8 mouse cellular contexts compared by ENCODE assay signal in genomic region chr9:96436901-96437804, GRCm38 (mm10). TPM values are rescaled to one million over a fixed set of nuclear protein-coding genes. Genes with fewer than 3 reads are reported as not detected.
DNase-seq lines count a peak whose midpoint lies in the region; ATAC-seq and TF ChIP-seq lines count a peak whose summit lies in the region.

No protein-coding gene starts in this region.

- no peak for TF ChIP-seq POLR2A in spleen, adult 2 months (IDR thresholded peaks at IDR 0.05; ENCODE audit: low read depth, low read length)

- H3K4me3 ChIP-seq in spleen, adult 2 months (ENCODE audit: extremely low read depth, insufficient read depth, insufficient read length), result peak overlapping the region; percentile 80
- H3K4me3 ChIP-seq in limb, embryonic 11.5 days (ENCODE audit: low read depth, low read length), result peak overlapping the region; percentile 37
- peak overlapping the region; percentile 41 for H3K4me3 ChIP-seq in neural tube, embryonic 15.5 days (replicated peaks)

- no peaks in the 10 kb centered on the region for H3K27me3 ChIP-seq in spleen, adult 2 months (ENCODE audit: control insufficient read depth, insufficient read depth, low read length)
- H3K27me3 ChIP-seq in limb, embryonic 11.5 days (ENCODE audit: control insufficient read depth, insufficient read depth, low read length), result peaks cover 5% of the 10 kb centered on the region; the same call in 1 of the 2 replicates
- H3K27me3 ChIP-seq in neural tube, embryonic 15.5 days (replicated peaks), result no peaks in the 10 kb centered on the region; the same call in 1 of the 2 replicates

- no peaks in the 10 kb centered on the region for H3K36me3 ChIP-seq in spleen, adult 2 months (ENCODE audit: control insufficient read depth, insufficient read depth, low read length)
- no peaks in the 10 kb centered on the region for H3K36me3 ChIP-seq in limb, embryonic 11.5 days (ENCODE audit: control insufficient read depth, insufficient read depth, low read length)
- H3K36me3 ChIP-seq in neural tube, embryonic 15.5 days, result no peaks in the 10 kb centered on the region

- intact Hi-C loops in heart, postnatal 10 days (cut with DNase I), result no loop called here
- intact Hi-C loops in left cerebral cortex, postnatal 25 days (cut with DNase I), result loop anchor here (5.0 kb wide), 1 partner anchor 75 kb away; the partner anchor contains the start of gene Atp1b3

- no peaks in the 10 kb centered on the region for H3K9me3 ChIP-seq in limb, embryonic 11.5 days (ENCODE audit: control insufficient read depth, low read length)
- no peaks in the 10 kb centered on the region for H3K9me3 ChIP-seq in neural tube, embryonic 15.5 days (replicated peaks)

- TF ChIP-seq CTCF in spleen, adult 2 months (IDR thresholded peaks at IDR 0.05; ENCODE audit: extremely low read depth, insufficient read depth, insufficient read length, insufficient replicate concordance), result no peak

- WGBS in spleen, adult 2 months, result 23% methylated on average over 28 of the region's 28 CpGs
- 17% methylated on average over 28 of the region's 28 CpGs for WGBS in limb, embryonic 11.5 days
- WGBS in neural tube, embryonic 15.5 days, result 10% methylated on average over 28 of the region's 28 CpGs

- peak overlapping the region; percentile 55 for H3K4me2 ChIP-seq in limb, embryonic 11.5 days (ENCODE audit: low read depth, severe bottlenecking)
- peak overlapping the region; percentile 81 for H3K4me2 ChIP-seq in neural tube, embryonic 15.5 days

- H3K27ac ChIP-seq in spleen, adult 2 months (ENCODE audit: insufficient read depth, low read length), result peak overlapping the region; percentile 96
- no peak overlapping the region for H3K27ac ChIP-seq in limb, embryonic 11.5 days (replicated peaks; ENCODE audit: low read depth, low read length)
- peak overlapping the region; percentile 82 for H3K27ac ChIP-seq in neural tube, embryonic 15.5 days (replicated peaks)

- H3K9ac ChIP-seq in limb, embryonic 11.5 days (ENCODE audit: low read length), result peak overlapping the region; percentile 68
- peak overlapping the region; percentile 60 for H3K9ac ChIP-seq in neural tube, embryonic 15.5 days (replicated peaks)

- H3K4me1 ChIP-seq in spleen, adult 2 months (ENCODE audit: control insufficient read depth, insufficient read depth, insufficient read length), result peaks cover 19% of the 10 kb centered on the region; the same call in 1 of the 2 replicates
- H3K4me1 ChIP-seq in limb, embryonic 11.5 days (ENCODE audit: control insufficient read depth, insufficient read depth, low read length), result peaks cover 13% of the 10 kb centered on the region
- peaks cover 31% of the 10 kb centered on the region for H3K4me1 ChIP-seq in neural tube, embryonic 15.5 days

- DNase-seq in adrenal gland, adult (ENCODE audit: inconsistent age in 2 of 2, low spot score in 1 of 2), result peak; percentile 69 to 87
- no peak for DNase-seq in adrenal gland, adult 18-20 months (ENCODE audit: low spot score in 2 of 2)
- no peak for DNase-seq in spleen, adult 2 months (ENCODE audit: low read depth in 1 of 2, low spot score in 2 of 2)
- DNase-seq in spleen, adult 12 weeks (ENCODE audit: low spot score), result no peak
- peak; percentile 10 to 41 for DNase-seq in heart, postnatal 10 days
- peak; percentile 36 for DNase-seq in limb, embryonic 11.5 days (ENCODE audit: low spot score)
- no peak for DNase-seq in left cerebral cortex, postnatal 25 days (ENCODE audit: low spot score in 2 of 2)

- ATAC-seq in limb, embryonic 11.5 days (ENCODE audit: insufficient number of reproducible peaks, low FRiP score, low TSS enrichment, low read depth), result no peak
- ATAC-seq in neural tube, embryonic 15.5 days (ENCODE audit: low FRiP score), result peak; percentile 39

RNA-seq across cellular contexts. Expression of gene Rnf7, which starts 41.3 kb away (rescaled TPM):
- total RNA-seq in adrenal gland, adult 18-20 months (2021), result 10 to 100 TPM; 78.4 to 80.0 TPM
- polyA plus RNA-seq in spleen, adult 2 months (2012; rRNA removed), result 87.0 and 92.5 TPM in 2 replicates
- total RNA-seq in heart, postnatal 10 days (2021), result 10 to 100 TPM; 80.4 to 85.9 TPM
- polyA plus RNA-seq in limb, embryonic 11.5 days (2014; fragmentation: Nextera tagmentation; extraction: Ambion mirVana), result 275 and 276 TPM in 2 replicates
- polyA plus RNA-seq in neural tube, embryonic 15.5 days (2015; fragmentation: Nextera tagmentation; extraction: Ambion mirVana), result 215 and 221 TPM in 2 replicates
- total RNA-seq in left cerebral cortex, postnatal 25 days (2021), result 10 to 100 TPM; 58.2 to 58.6 TPM

Comparison
In these comparisons a context has a peak if more than half of its experiments do, and no peak if none do; other contexts are left out.
1. DNase-seq: peak in adrenal gland, adult (2 of 2), heart, postnatal 10 days (2 of 2) and limb, embryonic 11.5 days (single experiment); none in adrenal gland, adult 18-20 months (0 of 2), spleen, adult 2 months (0 of 2), spleen, adult 12 weeks (single experiment) and left cerebral cortex, postnatal 25 days (0 of 2).
2. Peak in every context shown above with its lines, with median percentiles within 50 percentile points of each other: H3K4me3 ChIP-seq.